In genomic region chr7:92874116-92874675, GRCm38 (mm10) we compare ENCODE assay signal across 8 mouse cellular contexts. TPM values are rescaled to one million over a fixed set of nuclear protein-coding genes. Genes with fewer than 3 reads are reported as not detected.
DNase-seq lines count a peak whose midpoint lies in the region; ATAC-seq lines count a peak whose summit lies in the region.

Gene Ddias, minus strand, starts transcription at chr7:92874247.
Gene Prcp, plus strand, starts transcription at chr7:92874470.

- H3K27me3 ChIP-seq in heart, embryonic 14.5 days (ENCODE audit: control insufficient read depth, insufficient read depth, low read length): no peaks in the 10 kb centered on the region
- no peaks in the 10 kb centered on the region for H3K27me3 ChIP-seq in liver, embryonic 13.5 days
- no peaks in the 10 kb centered on the region for H3K27me3 ChIP-seq in stomach, embryonic 16.5 days (ENCODE audit: control insufficient read depth, insufficient read depth, low read length)

- peak within 1 kb of the TSS; percentile 92 for H3K27ac ChIP-seq in brown adipose tissue, adult 24 weeks (replicated peaks; ENCODE audit: low read depth, low read length)
- peak within 1 kb of the TSS; percentile 99 for H3K27ac ChIP-seq in heart, embryonic 14.5 days (replicated peaks in 1 of 2; ENCODE audit: control insufficient read depth in 1 of 2, insufficient read depth in 1 of 2, low read depth in 2 of 2, low read length in 2 of 2)
- peak within 1 kb of the TSS; percentile 99 for H3K27ac ChIP-seq in liver, embryonic 13.5 days
- peak within 1 kb of the TSS; percentile 96 for H3K27ac ChIP-seq in stomach, embryonic 16.5 days (ENCODE audit: low read length)

- peak within 1 kb of the TSS; percentile 86 for H3K9ac ChIP-seq in heart, embryonic 14.5 days (ENCODE audit: low read length)
- peak within 1 kb of the TSS; percentile 91 for H3K9ac ChIP-seq in liver, embryonic 13.5 days
- peak within 1 kb of the TSS; percentile 76 for H3K9ac ChIP-seq in stomach, embryonic 16.5 days (ENCODE audit: low read length)

- H3K36me3 ChIP-seq in heart, embryonic 14.5 days (ENCODE audit: control insufficient read depth, insufficient read depth, low read length): 0 out of 2 replicates have a peak, but pooled peaks cover 3% of the 10 kb centered on the region
- H3K36me3 ChIP-seq in liver, embryonic 13.5 days: peaks cover 11% of the 10 kb centered on the region
- no peaks in the 10 kb centered on the region for H3K36me3 ChIP-seq in stomach, embryonic 16.5 days (ENCODE audit: control insufficient read depth, insufficient read depth, low read length)

- peak within 1 kb of the TSS; percentile 71 for H3K4me3 ChIP-seq in brown adipose tissue, adult 24 weeks (ENCODE audit: insufficient read depth, low read depth, low read length)
- peak within 1 kb of the TSS; percentile 59 to 75 for H3K4me3 ChIP-seq in heart, embryonic 14.5 days (ENCODE audit: control insufficient read depth in 1 of 2, insufficient read depth in 1 of 2, low read depth in 1 of 2, low read length in 2 of 2)
- H3K4me3 ChIP-seq in liver, embryonic 13.5 days (replicated peaks): peak within 1 kb of the TSS; percentile 78
- H3K4me3 ChIP-seq in stomach, embryonic 16.5 days (replicated peaks; ENCODE audit: low read length): peak within 1 kb of the TSS; percentile 76

- peak; percentile 94 for DNase-seq in CD4-positive, CD25-positive, alpha-beta regulatory T cell, adult 2 months (ENCODE audit: low read depth, low spot score)
- peak; percentile 28 for DNase-seq in fat pad, adult 2 months (ENCODE audit: extremely low read depth, low read depth, low spot score)
- DNase-seq in kidney, postnatal 14 days: peak; percentile 96
- peak; percentile 88 for DNase-seq in liver, embryonic 13.5 days
- DNase-seq in neural tube, embryonic 10.5 days (ENCODE audit: extremely low spot score, low spot score): peak; percentile 99

- peak; percentile 87 for ATAC-seq in heart, embryonic 14.5 days (ENCODE audit: insufficient number of reproducible peaks, insufficient read depth, low FRiP score, low read depth)
- peak; percentile 71 for ATAC-seq in liver, embryonic 13.5 days (ENCODE audit: low read depth)
- peak; percentile 87 for ATAC-seq in stomach, embryonic 16.5 days (ENCODE audit: insufficient read depth, low FRiP score)

- H3K4me1 ChIP-seq in brown adipose tissue, adult 24 weeks (ENCODE audit: control insufficient read depth, insufficient read depth, insufficient read length, low read length): 0 out of 2 replicates have a peak, but pooled peaks cover 3% of the 10 kb centered on the region
- H3K4me1 ChIP-seq in heart, embryonic 14.5 days (ENCODE audit: control insufficient read depth in 2 of 2, insufficient read depth in 2 of 2, low read length in 2 of 2): peaks cover 0 to 22% of the 10 kb centered on the region in 2 experiments; a peak in 3 of 4 replicates
- peaks cover 62% of the 10 kb centered on the region for H3K4me1 ChIP-seq in liver, embryonic 13.5 days (replicated peaks)
- H3K4me1 ChIP-seq in stomach, embryonic 16.5 days (ENCODE audit: control insufficient read depth, insufficient read depth, low read length): peaks cover 18% of the 10 kb centered on the region

- H3K9me3 ChIP-seq in heart, embryonic 14.5 days (ENCODE audit: control insufficient read depth, low read length): no peaks in the 10 kb centered on the region
- H3K9me3 ChIP-seq in liver, embryonic 13.5 days (replicated peaks): no peaks in the 10 kb centered on the region
- H3K9me3 ChIP-seq in stomach, embryonic 16.5 days (replicated peaks; ENCODE audit: control insufficient read depth, low read length): no peaks in the 10 kb centered on the region

- peak within 1 kb of the TSS; percentile 75 for H3K4me2 ChIP-seq in heart, embryonic 14.5 days (ENCODE audit: low read length)
- H3K4me2 ChIP-seq in liver, embryonic 13.5 days: peak within 1 kb of the TSS; percentile 91
- H3K4me2 ChIP-seq in stomach, embryonic 16.5 days (ENCODE audit: low read depth, low read length): peak within 1 kb of the TSS; percentile 86

- WGBS in heart, embryonic 14.5 days: under 1% methylated on average over 53 of the region's 53 CpGs
- WGBS in liver, embryonic 13.5 days (ENCODE audit: insufficient replicate concordance): under 1% methylated on average over 53 of the region's 53 CpGs
- under 1% methylated on average over 53 of the region's 53 CpGs for WGBS in stomach, embryonic 16.5 days

RNA-seq across cellular contexts. Expression of gene Ddias, which starts in this region (rescaled TPM):
- polyA plus RNA-seq in brown adipose tissue, adult 24 weeks (2012; ENCODE audit: insufficient read depth, insufficient read length, missing spikeins): not detected in 2 replicates
- 9.0 and 9.4 TPM in 2 replicates for polyA plus RNA-seq in heart, embryonic 14.5 days (2014; fragmentation: Nextera tagmentation; extraction: Ambion mirVana)
- polyA plus RNA-seq in liver, embryonic 13.5 days (2015; fragmentation: Nextera tagmentation; extraction: Ambion mirVana): 10.6 and 15.1 TPM in 2 replicates
- 9.2 and 10.6 TPM in 2 replicates for polyA plus RNA-seq in stomach, embryonic 16.5 days (2015; fragmentation: Nextera tagmentation; extraction: Ambion mirVana)

RNA-seq across cellular contexts. Expression of gene Prcp, which starts in this region (rescaled TPM):
- polyA plus RNA-seq in brown adipose tissue, adult 24 weeks (2012; ENCODE audit: insufficient read depth, insufficient read length, missing spikeins): 11.4 and 11.9 TPM in 2 replicates
- 23.9 and 24.0 TPM in 2 replicates for polyA plus RNA-seq in heart, embryonic 14.5 days (2014; fragmentation: Nextera tagmentation; extraction: Ambion mirVana)
- polyA plus RNA-seq in liver, embryonic 13.5 days (2015; fragmentation: Nextera tagmentation; extraction: Ambion mirVana): 16.5 and 18.3 TPM in 2 replicates
- polyA plus RNA-seq in stomach, embryonic 16.5 days (2015; fragmentation: Nextera tagmentation; extraction: Ambion mirVana): 24.3 and 24.7 TPM in 2 replicates

Comparison
In these comparisons a context has a peak if more than half of its experiments do, and no peak if none do; other contexts are left out.
1. Peak in every context shown above with its lines: DNase-seq, ATAC-seq, H3K4me3 ChIP-seq and H3K27ac ChIP-seq.
2. DNase-seq: peak in every context shown above with its lines; median percentile 99 in neural tube, embryonic 10.5 days; 96 in kidney, postnatal 14 days; 94 in CD4-positive, CD25-positive, alpha-beta regulatory T cell, adult 2 months; 88 in liver, embryonic 13.5 days; 28 in fat pad, adult 2 months.